ENCODE assay signal across 8 mouse cellular contexts in the genomic region with DNA sequence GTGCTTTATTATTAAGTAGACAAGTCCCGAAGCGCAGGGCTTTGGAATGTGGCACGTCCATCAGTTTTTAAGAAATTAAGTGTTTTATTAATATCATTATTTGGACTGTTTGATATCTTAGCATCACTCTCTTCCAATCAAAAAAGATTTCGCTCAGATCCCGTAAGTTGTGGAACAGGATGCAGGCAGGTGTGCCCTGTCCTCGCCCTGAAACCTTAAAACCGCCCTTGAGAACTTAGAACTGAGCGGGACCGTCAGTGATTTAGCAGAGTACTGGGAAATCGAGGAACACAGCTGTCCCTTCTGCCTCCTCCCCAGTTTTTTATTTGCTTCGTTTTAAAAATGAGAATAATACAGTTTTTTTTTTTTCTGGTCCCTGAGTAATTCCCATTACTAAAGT. TPM values are rescaled to one million over a fixed set of nuclear protein-coding genes. Genes with fewer than 3 reads are reported as not detected.
DNase-seq lines count a peak whose midpoint lies in the region; ATAC-seq and TF ChIP-seq lines count a peak whose summit lies in the region.

No protein-coding gene starts in this region.

- no peaks in the 10 kb centered on the region for H3K9me3 ChIP-seq in heart, embryonic 11.5 days (replicated peaks; ENCODE audit: control insufficient read depth, low read length)
- H3K9me3 ChIP-seq in E14TG2a.4 (ENCODE audit: low read length), result no peaks in the 10 kb centered on the region
- no peaks in the 10 kb centered on the region for H3K9me3 ChIP-seq in forebrain, embryonic 14.5 days (replicated peaks; ENCODE audit: control insufficient read depth, low read length)
- H3K9me3 ChIP-seq in liver, embryonic 16.5 days (replicated peaks; ENCODE audit: control insufficient read depth, low read length), result no peaks in the 10 kb centered on the region

- H3K4me1 ChIP-seq in heart, embryonic 11.5 days (ENCODE audit: control insufficient read depth, insufficient read depth, low read length), result no peaks in the 10 kb centered on the region
- peaks cover 48% of the 10 kb centered on the region for H3K4me1 ChIP-seq in E14TG2a.4 (replicated peaks; ENCODE audit: low read depth, low read length)
- peaks cover 10% of the 10 kb centered on the region; the same call in 1 of the 2 replicates for H3K4me1 ChIP-seq in forebrain, embryonic 14.5 days (ENCODE audit: control insufficient read depth, insufficient read depth, low read length)
- H3K4me1 ChIP-seq in liver, embryonic 16.5 days (ENCODE audit: control insufficient read depth, low read depth, low read length), result peaks cover 20% of the 10 kb centered on the region

- 3% methylated on average over 11 of the region's 11 CpGs for WGBS in heart, embryonic 11.5 days (ENCODE audit: insufficient replicate concordance)
- 3% methylated on average over 11 of the region's 11 CpGs for WGBS in forebrain, embryonic 14.5 days
- WGBS in liver, embryonic 16.5 days (ENCODE audit: insufficient replicate concordance), result 2% methylated on average over 11 of the region's 11 CpGs

- ATAC-seq in heart, embryonic 11.5 days (replicated peaks; ENCODE audit: insufficient number of reproducible peaks, low FRiP score, low TSS enrichment), result no peak
- ATAC-seq in forebrain, embryonic 14.5 days, result peak; percentile 10; the same call in 1 of the 2 replicates
- ATAC-seq in liver, embryonic 16.5 days (ENCODE audit: low read depth), result no peak

- H3K36me3 ChIP-seq in heart, embryonic 11.5 days (ENCODE audit: control insufficient read depth, insufficient read depth, low read length), result peaks cover 12% of the 10 kb centered on the region
- peaks cover 44% of the 10 kb centered on the region for H3K36me3 ChIP-seq in E14TG2a.4 (ENCODE audit: insufficient read depth, low read length)
- H3K36me3 ChIP-seq in forebrain, embryonic 14.5 days (ENCODE audit: control insufficient read depth, insufficient read depth, low read length), result peaks cover 31% of the 10 kb centered on the region
- peaks cover 19% of the 10 kb centered on the region for H3K36me3 ChIP-seq in liver, embryonic 16.5 days (ENCODE audit: control insufficient read depth, insufficient read depth)

- H3K4me3 ChIP-seq in heart, embryonic 11.5 days (ENCODE audit: low read depth, low read length), result peak overlapping the region; percentile 67
- H3K4me3 ChIP-seq in E14TG2a.4 (replicated peaks; ENCODE audit: low read length), result peak overlapping the region; percentile 86
- H3K4me3 ChIP-seq in forebrain, embryonic 14.5 days (ENCODE audit: low read depth, low read length), result peak overlapping the region; percentile 58
- H3K4me3 ChIP-seq in liver, embryonic 16.5 days (ENCODE audit: low read depth, low read length), result peak overlapping the region; percentile 88

- DNase-seq in heart, adult 11 months, result no peak
- DNase-seq in forebrain, embryonic 14.5 days (ENCODE audit: low spot score), result no peak
- no peak for DNase-seq in ovary, postnatal 10 days (ENCODE audit: low spot score)
- DNase-seq in left cerebral cortex, postnatal 25 days (ENCODE audit: low spot score in 2 of 2), result no peak
- no peak for DNase-seq in embryo, embryonic 11 days

- peak overlapping the region; percentile 84 for H3K4me2 ChIP-seq in heart, embryonic 11.5 days
- H3K4me2 ChIP-seq in forebrain, embryonic 14.5 days (ENCODE audit: low read length), result peak overlapping the region; percentile 72
- peak overlapping the region; percentile 81 for H3K4me2 ChIP-seq in liver, embryonic 16.5 days (ENCODE audit: low read depth, low read length)

- H3K27ac ChIP-seq in heart, embryonic 11.5 days (ENCODE audit: low read depth, low read length), result peak overlapping the region; percentile 86
- peak overlapping the region; percentile 76 for H3K27ac ChIP-seq in forebrain, embryonic 14.5 days (ENCODE audit: low read depth, low read length)
- H3K27ac ChIP-seq in liver, embryonic 16.5 days (ENCODE audit: low read length), result peak overlapping the region; percentile 85

- H3K27me3 ChIP-seq in heart, embryonic 11.5 days (ENCODE audit: control insufficient read depth, insufficient read depth, low read length), result no peaks in the 10 kb centered on the region
- no peaks in the 10 kb centered on the region for H3K27me3 ChIP-seq in E14TG2a.4 (ENCODE audit: insufficient read depth, low read length)
- H3K27me3 ChIP-seq in forebrain, embryonic 14.5 days (replicated peaks; ENCODE audit: control insufficient read depth, insufficient read depth, low read length), result no peaks in the 10 kb centered on the region
- no peaks in the 10 kb centered on the region for H3K27me3 ChIP-seq in liver, embryonic 16.5 days (ENCODE audit: control insufficient read depth, insufficient read depth, low read depth, low read length)

- intact Hi-C loops in left cerebral cortex, postnatal 25 days (cut with DNase I), result loop anchor here (1.0 kb wide), 1 partner anchor 82 kb away; a partner anchor contains a TSS

- H3K9ac ChIP-seq in heart, embryonic 11.5 days (ENCODE audit: low read depth, low read length), result peak overlapping the region; percentile 83
- H3K9ac ChIP-seq in forebrain, embryonic 14.5 days (ENCODE audit: low read length), result peak overlapping the region; percentile 79
- peak overlapping the region; percentile 85 for H3K9ac ChIP-seq in liver, embryonic 16.5 days (ENCODE audit: low read depth, low read length)

- TF ChIP-seq CTCF in E14TG2a.4 (conservative IDR thresholded peaks at IDR 0.05; ENCODE audit: low read length), result no peak

RNA-seq across cellular contexts. Expression of a gene that starts 0.6 kb away (rescaled TPM):
- polyA plus RNA-seq in heart, embryonic 11.5 days (2014; fragmentation: Nextera tagmentation; extraction: Ambion mirVana), result 77.6 and 81.6 TPM in 2 replicates
- polyA plus RNA-seq in forebrain, embryonic 14.5 days (2014; fragmentation: Nextera tagmentation; extraction: Ambion mirVana), result 112 and 121 TPM in 2 replicates
- polyA plus RNA-seq in liver, embryonic 16.5 days (2015; fragmentation: Nextera tagmentation; extraction: Ambion mirVana), result 43.0 and 45.0 TPM in 2 replicates
- 10 to 100 TPM; 29.6 to 32.8 TPM for total RNA-seq in left cerebral cortex, postnatal 25 days (2021)

RNA-seq across cellular contexts. Expression of a gene that starts 10.1 kb away (rescaled TPM):
- 0.27 and 0.33 TPM in 2 replicates for polyA plus RNA-seq in heart, embryonic 11.5 days (2014; fragmentation: Nextera tagmentation; extraction: Ambion mirVana)
- 0.15 and 0.20 TPM in 2 replicates for polyA plus RNA-seq in forebrain, embryonic 14.5 days (2014; fragmentation: Nextera tagmentation; extraction: Ambion mirVana)
- 0.05 TPM in 1 of 2 replicates, not detected in the other for polyA plus RNA-seq in liver, embryonic 16.5 days (2015; fragmentation: Nextera tagmentation; extraction: Ambion mirVana)
- not detected for total RNA-seq in left cerebral cortex, postnatal 25 days (2021)

RNA-seq across cellular contexts. Expression of a gene that starts 20.0 kb away (rescaled TPM):
- polyA plus RNA-seq in heart, embryonic 11.5 days (2014; fragmentation: Nextera tagmentation; extraction: Ambion mirVana), result 36.0 and 41.3 TPM in 2 replicates
- 52.3 and 60.0 TPM in 2 replicates for polyA plus RNA-seq in forebrain, embryonic 14.5 days (2014; fragmentation: Nextera tagmentation; extraction: Ambion mirVana)
- 22.5 and 22.9 TPM in 2 replicates for polyA plus RNA-seq in liver, embryonic 16.5 days (2015; fragmentation: Nextera tagmentation; extraction: Ambion mirVana)
- 10 to 100 TPM; 30.1 to 31.9 TPM for total RNA-seq in left cerebral cortex, postnatal 25 days (2021)

RNA-seq across cellular contexts. Expression of a gene that starts 20.0 kb away (rescaled TPM):
- polyA plus RNA-seq in heart, embryonic 11.5 days (2014; fragmentation: Nextera tagmentation; extraction: Ambion mirVana), result 62.1 and 66.6 TPM in 2 replicates
- 57.9 and 63.7 TPM in 2 replicates for polyA plus RNA-seq in forebrain, embryonic 14.5 days (2014; fragmentation: Nextera tagmentation; extraction: Ambion mirVana)
- 22.7 and 23.6 TPM in 2 replicates for polyA plus RNA-seq in liver, embryonic 16.5 days (2015; fragmentation: Nextera tagmentation; extraction: Ambion mirVana)
- total RNA-seq in left cerebral cortex, postnatal 25 days (2021), result 10 to 100 TPM; 51.0 to 64.2 TPM

RNA-seq across cellular contexts. Expression of a gene that starts 34.5 kb away (rescaled TPM):
- polyA plus RNA-seq in heart, embryonic 11.5 days (2014; fragmentation: Nextera tagmentation; extraction: Ambion mirVana), result 6.4 and 9.5 TPM in 2 replicates
- 2.4 and 2.5 TPM in 2 replicates for polyA plus RNA-seq in forebrain, embryonic 14.5 days (2014; fragmentation: Nextera tagmentation; extraction: Ambion mirVana)
- 5.9 and 6.9 TPM in 2 replicates for polyA plus RNA-seq in liver, embryonic 16.5 days (2015; fragmentation: Nextera tagmentation; extraction: Ambion mirVana)
- total RNA-seq in left cerebral cortex, postnatal 25 days (2021), result 1 to 10 TPM; 3.5 to 4.5 TPM
